25 mouse cellular contexts compared by ENCODE assay signal in genomic region chr5:37774011-37774410, GRCm38 (mm10). TPM values are rescaled to one million over a fixed set of nuclear protein-coding genes. Genes with fewer than 3 reads are reported as not detected.
"Had no signal": no experiment of that assay in that cellular context is flagged by ENCODE, and none has a peak within 500 bp of the region (broad histone marks: within the 10 kb centered on the region; RNA-seq: fewer than 3 reads in every experiment).

No protein-coding gene starts in this region.

- DNase-seq: gastrocnemius, postnatal 14 days; gastrocnemius, postnatal 36 days; heart, postnatal 10 days; kidney, adult 11 months; kidney, adult 2 months; kidney, adult 9 months; kidney, postnatal 14 days; kidney, postnatal 36 days; layer of hippocampus, adult 9-11 months; layer of hippocampus, postnatal 36 days; left cerebral cortex, postnatal 4 days; liver, embryonic 13.5 days had no signal

- H3K27me3 ChIP-seq: heart, embryonic 12.5 days; liver, embryonic 13.5 days had no signal

- H3K36me3 ChIP-seq: heart, embryonic 10.5 days; heart, embryonic 12.5 days; hindbrain, embryonic 13.5 days; hindbrain, embryonic 15.5 days; kidney, embryonic 15.5 days; limb, embryonic 13.5 days; limb, embryonic 15.5 days; liver, embryonic 13.5 days had no signal

- H3K27ac ChIP-seq: heart, embryonic 10.5 days; hindbrain, embryonic 13.5 days; hindbrain, embryonic 15.5 days; hindbrain, postnatal 0 days; kidney, embryonic 15.5 days; kidney, postnatal 0 days; limb, embryonic 13.5 days; limb, embryonic 15.5 days; liver, embryonic 13.5 days had no signal

- H3K9ac ChIP-seq: heart, embryonic 12.5 days; hindbrain, embryonic 13.5 days; hindbrain, embryonic 15.5 days; kidney, embryonic 15.5 days; limb, embryonic 13.5 days; limb, embryonic 15.5 days; liver, embryonic 13.5 days had no signal

- H3K4me3 ChIP-seq: heart, embryonic 10.5 days; heart, embryonic 12.5 days; hindbrain, embryonic 13.5 days; hindbrain, embryonic 15.5 days; kidney, embryonic 15.5 days; limb, embryonic 13.5 days; limb, embryonic 15.5 days; liver, embryonic 13.5 days had no signal

- ATAC-seq: hindbrain, postnatal 0 days; intestine, embryonic 16.5 days had no signal

- H3K4me2 ChIP-seq: heart, embryonic 12.5 days; hindbrain, embryonic 13.5 days; hindbrain, embryonic 15.5 days; kidney, embryonic 15.5 days; limb, embryonic 13.5 days; limb, embryonic 15.5 days; liver, embryonic 11.5 days; liver, embryonic 13.5 days had no signal

- H3K4me1 ChIP-seq: heart, embryonic 12.5 days; liver, embryonic 13.5 days had no signal

- H3K9me3 ChIP-seq: heart, embryonic 10.5 days; heart, embryonic 12.5 days; hindbrain, embryonic 15.5 days; kidney, embryonic 15.5 days; limb, embryonic 13.5 days; limb, embryonic 15.5 days; liver, embryonic 13.5 days had no signal

RNA-seq across cellular contexts. Expression of gene Cytl1, which starts 38.7 kb away (rescaled TPM):
- total RNA-seq: hematopoietic stem cell, adult 5-6 weeks; left cerebral cortex, postnatal 4 days had no signal
- polyA plus RNA-seq: liver, embryonic 11.5 days; liver, embryonic 13.5 days had no signal

RNA-seq across cellular contexts. Expression of gene Msx1, which starts 50.4 kb away (rescaled TPM):
- total RNA-seq: hematopoietic stem cell, adult 5-6 weeks had no signal

RNA-seq across cellular contexts. Expression of gene Stk32b, which starts 57.0 kb away (rescaled TPM):
- total RNA-seq: gastrocnemius, postnatal 36 days; hematopoietic stem cell, adult 5-6 weeks had no signal
- polyA plus RNA-seq: large intestine, adult 2 months had no signal
